Mouse (Mus musculus) urinary bladder, postnatal 4 days (tissue): ENCODE data around the gene Atg16l1.
A peak's percentile ranks its signal among the peaks of the same experiment; 100 is the strongest.

Experiments used
- DNase-seq, 2 experiments: peaks; one replicate each; pipeline ENCODE4 v3.0.0; 2021 to 2022; ENCODE audit warnings: low spot score in 2 of 2

Atg16l1 gene

GRCm38 (mm10) chr1:87755641-87756470 lies at the start of gene Atg16l1:
Gene Atg16l1, plus strand, starts transcription at chr1:87755870.
- DNase-seq = peak; percentile 91 to 92

GRCm38 (mm10) chr1:87706361-87706760 lies 49.3 kb upstream of the Atg16l1 start:
- no peak for DNase-seq

GRCm38 (mm10) chr1:87709020-87709419 lies 46.6 kb upstream of the Atg16l1 start:
- no peak for DNase-seq

- DNase-seq = no peak
Observed at GRCm38 (mm10) chr1:87709661-87710270, 45.9 kb upstream of the Atg16l1 start.

- no peak for DNase-seq
Observed at GRCm38 (mm10) chr1:87711938-87712613, 43.6 kb upstream of the Atg16l1 start.

GRCm38 (mm10) chr1:87712614-87712971 lies 43.1 kb upstream of the Atg16l1 start:
- no peak for DNase-seq

- DNase-seq = peak in 1 of 2 experiments; percentile 23
Observed at GRCm38 (mm10) chr1:87721382-87721781, 34.3 kb upstream of the Atg16l1 start.

GRCm38 (mm10) chr1:87722081-87722480 lies 33.6 kb upstream of the Atg16l1 start:
- no peak for DNase-seq

GRCm38 (mm10) chr1:87723351-87723750 lies 32.3 kb upstream of the Atg16l1 start:
- DNase-seq = no peak

GRCm38 (mm10) chr1:87729070-87729469 lies 26.6 kb upstream of the Atg16l1 start:
- DNase-seq = no peak

GRCm38 (mm10) chr1:87729850-87730249 lies 25.8 kb upstream of the Atg16l1 start:
- no peak for DNase-seq

- DNase-seq = no peak
Observed at GRCm38 (mm10) chr1:87730271-87730670, 25.4 kb upstream of the Atg16l1 start.

GRCm38 (mm10) chr1:87733212-87733611 lies 22.5 kb upstream of the Atg16l1 start:
- DNase-seq = no peak

- DNase-seq = no peak
Observed at GRCm38 (mm10) chr1:87734153-87734552, 21.5 kb upstream of the Atg16l1 start.

GRCm38 (mm10) chr1:87740584-87741290 lies 14.9 kb upstream of the Atg16l1 start:
- no peak for DNase-seq

GRCm38 (mm10) chr1:87749360-87749973 lies 6.2 kb upstream of the Atg16l1 start:
- no peak for DNase-seq

GRCm38 (mm10) chr1:87763821-87764220 lies 8.2 kb downstream of the Atg16l1 start:
- DNase-seq = no peak

GRCm38 (mm10) chr1:87765741-87766140 lies 10.1 kb downstream of the Atg16l1 start:
- no peak for DNase-seq

- DNase-seq = no peak
Observed at GRCm38 (mm10) chr1:87766233-87766632, 10.6 kb downstream of the Atg16l1 start.

GRCm38 (mm10) chr1:87769263-87769662 lies 13.6 kb downstream of the Atg16l1 start:
- no peak for DNase-seq

GRCm38 (mm10) chr1:87770486-87770885 lies 14.8 kb downstream of the Atg16l1 start:
- DNase-seq = no peak

GRCm38 (mm10) chr1:87771724-87772123 lies 16.1 kb downstream of the Atg16l1 start:
- DNase-seq = no peak
